Mouse (Mus musculus) limb, embryonic 14.5 days (tissue): ENCODE results near the gene Gm30191. TPM values are rescaled to one million over a fixed set of nuclear protein-coding genes. Genes with fewer than 3 reads are reported as not detected.
A peak's percentile ranks its signal among the peaks of the same experiment; 100 is the strongest.
"Not testable (repeated sequence)": the region's sequence is repeated elsewhere in the genome, so short reads cannot be mapped to it uniquely, and the experiment has no call there.

ENCODE experiments used
- ATAC-seq: fragments of 200-750 bp; cut with Nextera tagmentation; 2 replicates; pipeline ENCODE4 v1.8.0; 2017; ENCODE audit warnings: low read depth, moderate number of reproducible peaks, moderate TSS enrichment; ENCODE audit not compliant: low FRiP score
- DNase-seq: peaks from one replicate; pipeline ENCODE4 v3.0.0-alpha.2; 2015; ENCODE audit warnings: low spot score
- H3K27ac ChIP-seq: fragments of 300-500 bp; sonication (generic); replicated peaks from 2 replicates; pipeline ENCODE4 v1.5.1; 2014; ENCODE audit warnings: low read depth, mild to moderate bottlenecking, low read length, moderate library complexity, mixed read lengths
- H3K27me3 ChIP-seq: fragments of 300-500 bp; sonication (generic); 2 replicates; pipeline ENCODE4 v1.6.1; 2014; ENCODE audit warnings: low read length, mixed read lengths; ENCODE audit not compliant: control insufficient read depth, insufficient read depth
- H3K36me3 ChIP-seq: fragments of 300-500 bp; sonication (generic); 2 replicates; pipeline ENCODE4 v1.6.1; 2014; ENCODE audit warnings: mild to moderate bottlenecking, low read length, moderate library complexity, mixed read lengths; ENCODE audit not compliant: control insufficient read depth, insufficient read depth
- H3K4me1 ChIP-seq: fragments of 300-500 bp; sonication (generic); 2 replicates; pipeline ENCODE4 v1.6.1; 2014; ENCODE audit warnings: antibody characterized with exemption, low read length, mixed read lengths; ENCODE audit not compliant: control insufficient read depth, insufficient read depth
- H3K4me2 ChIP-seq: fragments of 300-500 bp; sonication (generic); replicated peaks from 2 replicates; pipeline ENCODE4 v1.6.1; 2014; ENCODE audit warnings: low read depth, mild to moderate bottlenecking, low read length, moderate library complexity; ENCODE audit not compliant: severe bottlenecking
- H3K4me3 ChIP-seq: fragments of 300-500 bp; sonication (generic); replicated peaks from 2 replicates; pipeline ENCODE4 v1.5.1; 2014; ENCODE audit warnings: low read length
- H3K9ac ChIP-seq: fragments of 300-500 bp; sonication (generic); 2 replicates; pipeline ENCODE4 v1.6.1; 2014; ENCODE audit warnings: mild to moderate bottlenecking, low read depth, low read length, moderate library complexity; ENCODE audit not compliant: severe bottlenecking
- H3K9me3 ChIP-seq: fragments of 300-500 bp; sonication (generic); 2 replicates; pipeline ENCODE4 v1.6.1; 2016; ENCODE audit warnings: low read length; ENCODE audit not compliant: control insufficient read depth
- POLR2A ChIP-seq: fragments of 200-500 bp; IDR thresholded peaks from 2 replicates; pipeline ENCODE4 v1.8.0; 2012; ENCODE audit warnings: inconsistent platforms, mild to moderate bottlenecking, moderate library complexity, borderline replicate concordance; ENCODE audit not compliant: insufficient read depth, insufficient read length; ENCODE audit errors: extremely low read depth
- WGBS: fragments of 180-500 bp; shearing (Covaris S2); extraction: QIAGEN DNeasy Blood & Tissue Kit; methylation state at CpG from one replicate; pipeline ENCODE4 v1.1.7; 2014; 5-methylcytosine and 5-hydroxymethylcytosine counted together
- polyA plus RNA-seq, 2 experiments: library from polyadenylated mRNA; depleted of rRNA in 1 of 2; stranded (reverse) in 1 of 2; unstranded in 1 of 2; fragments of >200 nt; fragmentation: Nextera tagmentation in 1 of 2; extraction: Ambion mirVana in 1 of 2; gene quantifications; 2 replicates each; pipeline versions ENCODE4 v1.2.1 to v1.2.3; 2012 to 2014

The Gm30191 gene
- polyA plus RNA-seq, 2 experiments = not detected

DNA sequence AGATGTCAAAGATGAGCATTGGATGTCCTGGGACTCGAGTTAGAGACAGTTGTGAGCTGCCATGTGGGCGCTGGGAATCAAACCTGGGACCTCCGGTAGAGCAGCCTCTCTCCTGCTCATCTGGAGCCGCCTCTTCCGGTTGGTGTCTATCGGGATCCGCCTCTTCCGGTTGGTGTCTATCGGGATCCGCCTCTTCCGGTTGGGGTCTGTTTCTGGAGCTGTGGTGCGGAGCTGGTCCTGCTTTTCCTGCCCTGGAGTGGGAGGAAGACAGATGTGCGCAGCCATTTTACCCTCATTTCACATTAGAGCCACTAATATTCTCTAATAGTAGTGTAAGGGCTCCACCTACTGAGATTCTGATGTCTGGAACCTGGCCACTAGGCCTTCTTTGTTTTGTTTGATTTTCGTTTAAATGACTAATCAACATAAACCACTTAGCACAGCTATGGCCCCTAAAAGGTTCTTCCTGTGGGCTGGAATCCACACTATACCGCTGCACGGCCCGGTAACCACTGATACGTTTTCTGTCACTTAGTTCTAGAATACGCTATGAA lies 21.4 kb downstream of the Gm30191 start:
- ATAC-seq = no peak
- WGBS = 86% methylated on average over 19 of the region's 19 CpGs

DNA sequence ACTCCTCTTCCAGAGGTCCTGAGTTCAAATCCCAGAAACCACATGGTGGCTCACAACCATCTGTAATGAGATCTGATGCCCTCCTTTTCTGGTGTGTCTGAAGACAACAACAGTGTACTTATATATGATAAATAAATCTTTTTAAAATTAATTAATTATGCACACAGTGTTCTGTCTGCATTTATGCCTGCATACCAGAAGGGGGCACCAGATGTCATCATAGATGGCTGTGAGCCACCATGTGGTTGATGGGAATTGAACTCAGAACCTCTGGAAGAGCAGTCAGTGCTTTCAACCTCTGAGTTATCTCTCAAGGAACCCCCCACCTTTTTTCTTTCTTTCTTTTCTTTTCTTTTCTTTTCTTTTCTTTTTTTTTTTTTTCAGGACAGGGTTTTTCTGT lies 22.9 kb downstream of the Gm30191 start:
- not testable (repeated sequence) for ATAC-seq, H3K36me3 ChIP-seq, H3K27me3 ChIP-seq, H3K9ac ChIP-seq, H3K27ac ChIP-seq, DNase-seq, H3K4me1 ChIP-seq, H3K4me3 ChIP-seq, H3K4me2 ChIP-seq, H3K9me3 ChIP-seq

More for the DNA sequence above, 21.4 kb downstream of the Gm30191 start:
- H3K4me2 ChIP-seq = no peak overlapping the region
- TF ChIP-seq POLR2A = no peak
- no peaks in the 10 kb centered on the region; the same call in 1 of the 2 replicates for H3K4me1 ChIP-seq
- H3K27ac ChIP-seq = no peak overlapping the region
- no peaks in the 10 kb centered on the region for H3K9me3 ChIP-seq
- H3K9ac ChIP-seq = no peak overlapping the region
- no peaks in the 10 kb centered on the region for H3K36me3 ChIP-seq
- no peaks in the 10 kb centered on the region for H3K27me3 ChIP-seq
- DNase-seq = no peak
- no peak overlapping the region for H3K4me3 ChIP-seq

DNA sequence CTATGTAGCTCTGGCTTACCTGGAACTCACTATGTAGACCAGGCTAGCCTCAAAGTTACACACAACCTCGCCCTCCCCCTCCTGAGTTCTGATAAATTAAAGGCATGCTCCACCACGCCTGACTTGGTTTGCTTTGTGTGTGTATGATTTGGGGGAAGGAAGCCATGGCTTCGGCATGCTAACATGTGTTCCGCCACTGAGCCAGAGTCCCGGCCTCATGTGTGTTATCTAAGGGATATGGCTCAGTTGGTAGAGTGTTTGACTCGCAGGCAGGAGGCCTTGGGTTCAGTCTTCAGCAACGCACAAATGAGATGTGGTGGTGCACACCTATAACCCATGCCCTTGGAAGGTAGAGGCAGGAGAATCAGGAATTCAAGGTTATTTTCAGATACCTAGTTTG lies 25.2 kb downstream of the Gm30191 start:
- Histone ChIP-seq H3K36me3 (peaks cover 11% of the 10 kb centered on the region), H3K4me3 (no peak overlapping the region), H3K27ac (no peak overlapping the region), H3K4me2 (no peak overlapping the region), H3K9ac (no peak overlapping the region), H3K9me3 (no peaks in the 10 kb centered on the region), H3K4me1 (no peaks in the 10 kb centered on the region; the same call in 1 of the 2 replicates), H3K27me3 (no peaks in the 10 kb centered on the region)
- DNase-seq (no peak), ATAC-seq (no peak)
- WGBS = 77% methylated on average over 7 of the region's 7 CpGs
- TF ChIP-seq POLR2A = no peak

DNA sequence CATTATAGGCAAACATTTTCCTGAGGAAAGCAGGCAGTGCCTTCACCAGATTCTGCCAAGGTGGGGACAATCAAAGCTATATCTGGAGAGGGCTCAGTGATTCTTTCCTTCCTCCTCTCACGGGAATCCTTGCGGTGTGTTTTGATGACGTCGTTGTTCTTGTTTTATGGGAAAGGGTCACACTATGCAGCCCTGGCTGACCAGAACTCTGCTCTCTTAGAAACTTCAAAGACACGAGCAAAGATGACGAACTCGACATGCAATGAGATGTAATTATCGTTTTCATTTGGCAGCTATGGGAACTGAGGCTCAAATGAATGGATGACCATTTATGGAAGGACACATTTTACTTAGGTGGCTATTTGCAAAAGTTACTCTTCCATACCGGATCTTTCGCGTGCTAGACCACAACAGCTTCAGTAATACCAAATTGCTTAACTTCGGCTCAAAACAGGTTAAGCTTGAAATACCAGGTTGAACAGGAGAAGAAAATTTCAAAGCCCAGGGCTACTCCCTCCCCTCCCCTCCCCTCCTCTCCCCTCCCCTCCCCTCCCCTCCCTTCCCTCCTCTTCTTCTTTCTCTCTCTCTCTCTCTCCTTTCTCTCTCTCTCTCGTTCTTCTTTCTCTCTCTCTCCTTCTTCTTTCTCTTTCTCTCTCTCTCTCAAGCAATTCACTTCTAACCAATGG lies 26.1 kb downstream of the Gm30191 start:
- WGBS = 15% methylated on average over 13 of the region's 13 CpGs

DNA sequence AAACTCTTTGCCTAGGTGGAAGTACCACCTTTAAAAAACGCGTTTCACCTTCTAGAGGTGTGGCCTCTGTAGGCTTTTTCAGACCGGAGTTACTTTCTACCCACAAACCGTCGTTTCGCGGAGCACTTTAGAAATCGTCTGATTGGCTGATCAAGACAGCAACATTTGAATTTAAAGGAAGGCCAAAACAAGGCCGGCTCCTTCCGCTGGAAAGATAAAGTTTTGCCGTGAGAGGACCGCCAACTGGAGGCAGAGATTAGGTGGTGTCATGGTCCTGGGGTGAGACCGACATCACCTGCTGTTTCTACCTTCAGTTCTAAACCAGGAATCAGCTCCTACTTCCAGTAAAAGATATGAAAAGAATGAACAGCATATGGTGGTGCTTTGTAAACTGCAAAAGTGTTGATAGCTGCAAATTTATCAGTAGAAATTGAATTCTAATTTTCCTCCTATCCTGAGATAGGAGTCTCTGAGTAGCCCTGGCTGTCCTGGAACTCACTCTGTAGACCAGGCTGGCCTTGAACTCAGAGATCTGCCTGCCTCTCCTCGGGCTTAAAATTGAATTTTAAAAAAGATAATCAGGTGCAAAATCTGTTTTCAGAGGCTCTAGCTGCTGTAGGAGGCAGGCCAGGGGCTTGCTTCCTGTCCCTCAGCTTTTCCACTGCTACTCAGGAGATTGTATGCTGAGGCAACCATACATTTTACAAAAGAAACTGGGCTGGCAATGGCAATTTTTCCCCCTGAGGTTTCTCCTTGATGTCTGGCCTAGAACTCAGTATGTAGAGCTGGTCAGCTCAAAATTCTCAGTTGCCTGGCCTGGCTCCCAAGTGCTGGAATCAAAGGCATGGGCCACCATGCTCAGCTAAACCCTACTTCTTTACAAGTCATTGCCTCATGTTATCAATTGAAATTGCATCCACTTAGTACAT lies 26.9 kb downstream of the Gm30191 start:
- H3K4me3 ChIP-seq = peak overlapping the region; percentile 13
- DNase-seq (peak; percentile 62), ATAC-seq (no peak)
- H3K9me3 ChIP-seq = no peaks in the 10 kb centered on the region
- H3K36me3 ChIP-seq = peaks cover 28% of the 10 kb centered on the region
- H3K27me3 ChIP-seq = no peaks in the 10 kb centered on the region
- H3K4me1 ChIP-seq = no peaks in the 10 kb centered on the region; the same call in 1 of the 2 replicates
- H3K27ac ChIP-seq = no peak overlapping the region
- WGBS = 7% methylated on average over 14 of the region's 14 CpGs
- H3K4me2 ChIP-seq = peak overlapping the region; percentile 35
- no peak for TF ChIP-seq POLR2A
- peak overlapping the region; percentile 28; the same call in 1 of the 2 replicates for H3K9ac ChIP-seq

More for the DNA sequence above, 26.1 kb downstream of the Gm30191 start:
- ATAC-seq (no peak), DNase-seq (no peak)
- TF ChIP-seq POLR2A = no peak
- peaks cover 20% of the 10 kb centered on the region for H3K36me3 ChIP-seq
- H3K4me2 ChIP-seq = peak overlapping the region; percentile 35
- no peak overlapping the region for H3K9ac ChIP-seq
- no peak overlapping the region for H3K27ac ChIP-seq
- no peaks in the 10 kb centered on the region for H3K27me3 ChIP-seq
- no peaks in the 10 kb centered on the region; the same call in 1 of the 2 replicates for H3K4me1 ChIP-seq
- peak overlapping the region; percentile 13 for H3K4me3 ChIP-seq
- no peaks in the 10 kb centered on the region for H3K9me3 ChIP-seq
